15 mouse cellular contexts compared by ENCODE assay signal in the genomic region with DNA sequence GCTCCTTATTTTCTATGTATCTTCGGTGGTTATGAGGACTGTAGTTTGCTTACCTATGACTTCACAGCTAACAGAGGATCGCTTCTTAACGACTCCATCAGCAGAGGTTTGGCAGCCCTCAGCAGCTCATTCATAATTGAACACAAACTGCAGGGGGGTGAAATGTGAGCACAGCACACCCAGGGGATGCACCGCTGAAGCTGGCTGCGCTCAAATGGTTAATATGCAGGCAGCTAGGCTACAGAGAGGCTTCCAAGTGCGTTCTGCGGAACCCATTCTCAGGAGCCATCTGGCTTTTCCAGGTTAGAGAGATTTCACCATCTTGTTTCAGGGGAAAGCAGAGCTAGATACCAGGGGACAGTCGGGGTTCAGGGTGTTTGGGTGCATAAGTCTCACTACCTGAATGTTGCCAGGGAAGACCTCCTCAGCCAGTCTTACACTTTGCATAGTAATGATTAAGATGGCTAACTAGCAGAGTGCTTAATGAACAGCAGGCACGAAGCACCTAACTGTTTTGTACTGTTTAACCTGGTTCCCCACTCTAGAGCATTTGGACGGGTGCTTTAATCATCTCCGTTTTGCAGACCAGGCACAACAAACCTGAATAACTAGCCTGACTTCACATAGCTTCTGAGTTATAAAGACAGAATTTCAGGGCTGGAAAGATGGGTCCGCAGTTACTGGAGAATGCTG. TPM values are rescaled to one million over a fixed set of nuclear protein-coding genes. Genes with fewer than 3 reads are reported as not detected.
DNase-seq lines count a peak whose midpoint lies in the region; ATAC-seq lines count a peak whose summit lies in the region.
"Had no signal": no experiment of that assay in that cellular context is flagged by ENCODE, and none has a peak within 500 bp of the region (broad histone marks: within the 10 kb centered on the region; RNA-seq: fewer than 3 reads in every experiment).

No protein-coding gene starts in this region.

- peak; percentile 73 for DNase-seq in heart, adult 11 months
- no peak for DNase-seq in heart, embryonic 10.5 days (ENCODE audit: low spot score)
- DNase-seq in R1 (ENCODE audit: low read depth, low spot score): peak; percentile 31
- DNase-seq in midbrain, embryonic 14.5 days: peak; percentile 65
- DNase-seq in adrenal gland, adult (ENCODE audit: inconsistent age in 2 of 2, low spot score in 1 of 2): no peak
- no peak for DNase-seq in natural killer cell, adult 2 months (ENCODE audit: low spot score in 2 of 2)
- DNase-seq in c-Kit-positive CD71-positive TER-119-positive erythroid progenitor cells, embryonic 14.5 days (ENCODE audit: low spot score): no peak
- DNase-seq: adrenal gland, postnatal 25 days; heart, postnatal 10 days; layer of hippocampus, adult 9-11 months; lung, postnatal 14 days; thymus, adult 18-20 months had no signal

- WGBS in heart, embryonic 10.5 days: 75% methylated on average over 12 of the region's 12 CpGs
- WGBS in hindbrain, embryonic 16.5 days: 43% methylated on average over 12 of the region's 12 CpGs
- WGBS in midbrain, embryonic 14.5 days: 53% methylated on average over 12 of the region's 12 CpGs

- peaks cover 4% of the 10 kb centered on the region; the same call in 1 of the 2 replicates for H3K4me1 ChIP-seq in heart, embryonic 10.5 days
- no peaks in the 10 kb centered on the region for H3K4me1 ChIP-seq in hindbrain, embryonic 16.5 days (ENCODE audit: control insufficient read depth, insufficient read depth, low read depth, low read length)
- H3K4me1 ChIP-seq in midbrain, embryonic 14.5 days (ENCODE audit: control insufficient read depth, insufficient read depth, low read length): peaks cover 4% of the 10 kb centered on the region; the same call in 1 of the 2 replicates

- H3K4me3 ChIP-seq in heart, embryonic 10.5 days: no peak overlapping the region
- no peak overlapping the region for H3K4me3 ChIP-seq in hindbrain, embryonic 16.5 days (ENCODE audit: low read length)
- no peak overlapping the region for H3K4me3 ChIP-seq in midbrain, embryonic 14.5 days (replicated peaks; ENCODE audit: low read depth, low read length)

- peak overlapping the region; percentile 8; the same call in 1 of the 2 replicates for H3K9ac ChIP-seq in hindbrain, embryonic 16.5 days (ENCODE audit: low read depth, low read length)
- no peak overlapping the region; the same call in 1 of the 2 replicates for H3K9ac ChIP-seq in midbrain, embryonic 14.5 days (replicated peaks; ENCODE audit: low read length)
- H3K9ac ChIP-seq: liver, embryonic 14.5 days had no signal

- ATAC-seq in hindbrain, embryonic 16.5 days: peak; percentile 67
- ATAC-seq in midbrain, embryonic 14.5 days (ENCODE audit: low FRiP score, low TSS enrichment): peak; percentile 64; the same call in 1 of the 2 replicates
- ATAC-seq: intestine, embryonic 16.5 days had no signal

- H3K36me3 ChIP-seq in heart, embryonic 10.5 days: no peaks in the 10 kb centered on the region
- no peaks in the 10 kb centered on the region for H3K36me3 ChIP-seq in hindbrain, embryonic 16.5 days (ENCODE audit: control insufficient read depth, insufficient read depth, low read length)
- no peaks in the 10 kb centered on the region for H3K36me3 ChIP-seq in midbrain, embryonic 14.5 days (ENCODE audit: control insufficient read depth, insufficient read depth, low read length)

- H3K27me3 ChIP-seq in heart, embryonic 10.5 days (ENCODE audit: insufficient read depth, poor library complexity, severe bottlenecking): no peaks in the 10 kb centered on the region
- H3K27me3 ChIP-seq in hindbrain, embryonic 16.5 days (replicated peaks; ENCODE audit: control insufficient read depth, insufficient read depth, low read length): no peaks in the 10 kb centered on the region
- H3K27me3 ChIP-seq in midbrain, embryonic 14.5 days (ENCODE audit: control insufficient read depth, insufficient read depth, low read length): no peaks in the 10 kb centered on the region

- no peaks in the 10 kb centered on the region for H3K9me3 ChIP-seq in heart, embryonic 10.5 days
- H3K9me3 ChIP-seq in hindbrain, embryonic 16.5 days (ENCODE audit: control insufficient read depth, low read length): no peaks in the 10 kb centered on the region
- H3K9me3 ChIP-seq in midbrain, embryonic 14.5 days (ENCODE audit: control insufficient read depth, low read length): no peaks in the 10 kb centered on the region

- no peak overlapping the region for H3K27ac ChIP-seq in heart, embryonic 10.5 days
- H3K27ac ChIP-seq in hindbrain, embryonic 16.5 days (ENCODE audit: low read depth, low read length): no peak overlapping the region
- peak overlapping the region; percentile 63; the same call in 1 of the 2 replicates for H3K27ac ChIP-seq in midbrain, embryonic 14.5 days (replicated peaks; ENCODE audit: low read depth, low read length)
- H3K27ac ChIP-seq: liver, embryonic 14.5 days had no signal

- H3K4me2 ChIP-seq in hindbrain, embryonic 16.5 days (ENCODE audit: low read length): no peak overlapping the region
- H3K4me2 ChIP-seq in midbrain, embryonic 14.5 days (ENCODE audit: low read length): peak overlapping the region; percentile 21; the same call in 1 of the 2 replicates

RNA-seq across cellular contexts. Expression of a gene that starts 21.5 kb away (rescaled TPM):
- not detected in 2 replicates for polyA plus RNA-seq in heart, embryonic 10.5 days (2016; fragmentation: Nextera tagmentation; extraction: Ambion mirVana)
- polyA plus RNA-seq in hindbrain, embryonic 16.5 days (2015; fragmentation: Nextera tagmentation; extraction: Ambion mirVana): 0.95 TPM in 1 of 2 replicates, not detected in the other
- not detected in 2 replicates for polyA plus RNA-seq in midbrain, embryonic 14.5 days (2014; fragmentation: Nextera tagmentation; extraction: Ambion mirVana)
- polyA plus RNA-seq: intestine, embryonic 16.5 days; liver, embryonic 14.5 days had no signal

Comparison
In these comparisons a context has a peak if more than half of its experiments do, and no peak if none do; other contexts are left out.
1. DNase-seq: peak in heart, adult 11 months (single experiment), R1 (single experiment) and midbrain, embryonic 14.5 days (single experiment); none in heart, embryonic 10.5 days (single experiment), adrenal gland, adult (0 of 2), natural killer cell, adult 2 months (0 of 2) and c-Kit-positive CD71-positive TER-119-positive erythroid progenitor cells, embryonic 14.5 days (single experiment).